Mouse (Mus musculus) hindbrain, postnatal 0 days (tissue): ENCODE data around the gene Gucd1. TPM values are rescaled to one million over a fixed set of nuclear protein-coding genes. Genes with fewer than 3 reads are reported as not detected.
A peak's percentile ranks its signal among the peaks of the same experiment; 100 is the strongest.

Source experiments
- ATAC-seq: fragments of 200-750 bp; cut with Nextera tagmentation; 2 replicates; pipeline ENCODE4 v1.8.0; 2017; ENCODE audit warnings: mild to moderate bottlenecking, moderate TSS enrichment, moderate library complexity
- DNase-seq: peaks from one replicate; pipeline ENCODE4 v3.0.0-alpha.2; 2015; ENCODE audit warnings: low spot score
- H3K27ac ChIP-seq: fragments of 300-500 bp; sonication (generic); 2 replicates; pipeline ENCODE4 v1.5.1; 2014; ENCODE audit warnings: mild to moderate bottlenecking
- H3K27me3 ChIP-seq: fragments of 300-500 bp; sonication (generic); 2 replicates; pipeline ENCODE4 v1.6.1; 2014; ENCODE audit warnings: low read length, mixed read lengths; ENCODE audit not compliant: insufficient read depth
- H3K36me3 ChIP-seq: fragments of 300-500 bp; sonication (generic); 2 replicates; pipeline ENCODE4 v1.6.1; 2014; ENCODE audit warnings: low read length, mixed read lengths; ENCODE audit not compliant: insufficient read depth
- H3K4me1 ChIP-seq: fragments of 300-500 bp; sonication (generic); 2 replicates; pipeline ENCODE4 v1.6.1; 2014; ENCODE audit warnings: antibody characterized with exemption, low read length, mixed read lengths; ENCODE audit not compliant: insufficient read depth
- H3K4me2 ChIP-seq: fragments of 300-500 bp; sonication (generic); 2 replicates; pipeline ENCODE4 v1.6.1; 2014; ENCODE audit warnings: low read depth, mild to moderate bottlenecking, low read length, moderate library complexity, mixed read lengths
- H3K4me3 ChIP-seq: fragments of 300-500 bp; sonication (generic); 2 replicates; pipeline ENCODE4 v1.5.1; 2014; ENCODE audit warnings: low read length
- H3K9ac ChIP-seq: fragments of 300-500 bp; sonication (generic); replicated peaks from 2 replicates; pipeline ENCODE4 v1.6.1; 2014; ENCODE audit warnings: mild to moderate bottlenecking, low read length, moderate library complexity, mixed read lengths
- H3K9me3 ChIP-seq: fragments of 300-500 bp; sonication (generic); 2 replicates; pipeline ENCODE4 v1.6.1; 2016; ENCODE audit warnings: low read length, mixed read lengths
- CTCF ChIP-seq: IDR thresholded peaks from 2 replicates; pipeline ENCODE4 v1.5.1; 2016; ENCODE audit warnings: antibody characterized with exemption, control low read depth, low read depth
- WGBS: fragments of 180-500 bp; shearing (Covaris S2); extraction: QIAGEN DNeasy Blood & Tissue Kit; methylation state at CpG from one replicate; pipeline ENCODE4 v1.1.7; 2014; 5-methylcytosine and 5-hydroxymethylcytosine counted together
- polyA plus RNA-seq: library from polyadenylated mRNA; unstranded; fragments of >200 nt; fragmentation: Nextera tagmentation; extraction: Ambion mirVana; gene quantifications from 2 replicates; pipeline ENCODE4 v1.2.1, GENCODE M21; 2015
- total RNA-seq: library from RNA; depleted of rRNA; stranded (reverse); fragments of >200 nt; gene quantifications from 2 replicates; pipeline ENCODE4 v1.2.3, GENCODE M21; 2014; rRNA removed

The Gucd1 gene
- total and polyA plus RNA-seq, 2 experiments from 2014 or later: 15.6 to 44.3 TPM

DNA sequence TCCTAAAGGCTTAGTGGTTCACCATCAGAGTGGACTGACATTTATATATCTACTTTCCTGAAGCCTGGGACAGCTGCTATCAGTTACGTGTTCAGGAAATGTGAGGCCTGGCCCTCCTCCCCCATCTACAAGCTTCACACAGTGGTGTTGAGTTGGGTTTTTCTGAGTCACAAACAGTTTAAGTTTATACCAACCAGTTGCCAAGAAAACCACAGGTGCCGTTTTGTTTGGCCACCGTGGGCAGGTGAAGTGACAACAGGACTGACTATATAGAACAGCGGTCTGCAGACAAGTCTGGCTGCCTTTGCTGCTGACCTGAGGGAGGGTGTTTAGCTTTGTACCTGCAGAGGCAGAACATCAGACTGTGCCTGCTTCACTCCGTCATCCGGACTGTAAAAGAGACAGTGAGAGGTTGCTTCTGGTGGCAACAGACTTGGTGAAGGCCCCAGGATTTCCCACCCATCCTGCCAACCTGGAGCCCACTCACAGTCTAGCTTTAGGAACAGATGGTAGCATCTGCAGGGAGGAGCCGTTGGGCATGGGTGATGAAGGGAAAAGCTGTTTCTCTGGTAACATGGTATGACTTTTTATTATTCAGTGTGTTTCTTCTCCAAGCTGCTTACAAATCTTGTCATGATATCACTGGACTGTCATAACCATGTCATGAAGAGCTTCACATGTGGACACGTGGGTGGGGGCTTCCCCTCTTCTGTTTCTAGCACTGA, 214.3 kb downstream of the Gucd1 start:
- Histone ChIP-seq H3K36me3 (peaks cover 38% of the 10 kb centered on the region), H3K9me3 (no peaks in the 10 kb centered on the region), H3K4me3 (no peak overlapping the region), H3K9ac (no peak overlapping the region), H3K4me1 (peaks cover 7% of the 10 kb centered on the region; the same call in 1 of the 2 replicates), H3K27me3 (no peaks in the 10 kb centered on the region), H3K27ac (peak overlapping the region; percentile 69; the same call in 1 of the 2 replicates), H3K4me2 (no peak overlapping the region)
- ATAC-seq (peak; percentile 53), DNase-seq (peak; percentile 36)
- WGBS: 62% methylated on average over 8 of the region's 8 CpGs
- TF ChIP-seq CTCF: no peak

- no peak overlapping the region for H3K9ac ChIP-seq
- TF ChIP-seq CTCF: no peak
- no peak for ATAC-seq
- H3K4me3 ChIP-seq: no peak overlapping the region
- H3K27ac ChIP-seq: no peak overlapping the region
- no peak for DNase-seq
- peaks cover 7% of the 10 kb centered on the region; the same call in 1 of the 2 replicates for H3K4me1 ChIP-seq
- H3K27me3 ChIP-seq: no peaks in the 10 kb centered on the region
- H3K4me2 ChIP-seq: no peak overlapping the region
- 89% methylated on average over 4 of the region's 4 CpGs for WGBS
- peaks cover 29% of the 10 kb centered on the region; the same call in 1 of the 2 replicates for H3K36me3 ChIP-seq
- no peaks in the 10 kb centered on the region for H3K9me3 ChIP-seq
Observed at GRCm38 (mm10) chr10:75302536-75302935, 215.2 kb downstream of the Gucd1 start.

- no peak for ATAC-seq
- H3K4me1 ChIP-seq: peaks cover 10% of the 10 kb centered on the region; the same call in 1 of the 2 replicates
- H3K9me3 ChIP-seq: no peaks in the 10 kb centered on the region
- H3K4me2 ChIP-seq: no peak overlapping the region
- 96% methylated on average over 4 of the region's 4 CpGs for WGBS
- H3K27me3 ChIP-seq: no peaks in the 10 kb centered on the region
- H3K36me3 ChIP-seq: peaks cover 23% of the 10 kb centered on the region; the same call in 1 of the 2 replicates
- no peak overlapping the region for H3K27ac ChIP-seq
- no peak overlapping the region for H3K4me3 ChIP-seq
- H3K9ac ChIP-seq: no peak overlapping the region
- no peak for DNase-seq
- no peak for TF ChIP-seq CTCF
Observed at GRCm38 (mm10) chr10:75301937-75302336, 215.8 kb downstream of the Gucd1 start.

DNA sequence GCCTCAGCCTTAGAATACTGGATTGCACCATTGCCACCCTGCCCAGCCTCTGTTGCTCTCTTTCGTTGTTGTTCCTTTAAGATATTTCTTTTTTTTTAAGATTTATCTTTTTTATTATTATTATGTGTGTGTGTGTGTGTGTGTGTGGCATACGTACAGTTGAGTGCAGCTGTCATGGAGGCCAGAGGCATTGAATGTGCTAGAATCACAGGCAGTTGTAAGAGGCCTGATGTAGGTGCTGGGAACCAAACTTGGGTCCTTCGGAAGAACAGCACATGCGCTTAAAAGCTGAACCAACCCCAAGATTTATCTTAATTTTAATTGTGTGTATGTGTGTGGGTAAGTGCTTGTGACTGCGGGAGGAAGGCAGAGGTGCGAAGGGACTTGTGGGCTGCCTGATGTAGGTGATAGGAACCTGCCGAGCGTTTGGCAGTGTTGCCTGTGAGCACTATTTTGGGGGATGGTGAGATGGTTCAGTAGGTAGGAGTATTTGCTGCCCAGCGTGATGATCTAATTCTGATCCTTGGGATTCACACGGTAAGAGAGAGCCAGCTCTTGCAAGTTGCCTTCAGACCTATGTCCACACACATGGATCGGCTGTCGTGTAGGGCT, 216.5 kb downstream of the Gucd1 start:
- Histone ChIP-seq H3K4me1 (peaks cover 10% of the 10 kb centered on the region; the same call in 1 of the 2 replicates), H3K27me3 (no peaks in the 10 kb centered on the region), H3K9me3 (no peaks in the 10 kb centered on the region), H3K4me3 (no peak overlapping the region), H3K36me3 (peaks cover 17% of the 10 kb centered on the region; the same call in 1 of the 2 replicates), H3K4me2 (no peak overlapping the region), H3K9ac (no peak overlapping the region), H3K27ac (no peak overlapping the region)
- WGBS: 96% methylated on average over 12 of the region's 12 CpGs
- no peak for TF ChIP-seq CTCF
- no peak for DNase-seq
- no peak for ATAC-seq

Other genes with a start within 250 kb of the Gucd1 start
- 4.7 and 8.5 TPM in 2 replicates for gene Adora2a, start 201.1 kb downstream of the Gucd1 start, total RNA-seq
- 1.7 TPM in 2 replicates for gene Adora2a, start 201.1 kb downstream of the Gucd1 start, polyA plus RNA-seq
- gene Upb1, start 116.9 kb downstream of the Gucd1 start, total RNA-seq: 0.26 and 0.50 TPM in 2 replicates
- gene Upb1, start 116.9 kb downstream of the Gucd1 start, polyA plus RNA-seq: 0.71 and 1.4 TPM in 2 replicates
- gene Snrpd3, start 421 bp downstream of the Gucd1 start, total RNA-seq: 16.4 and 18.0 TPM in 2 replicates
- gene Snrpd3, start 421 bp downstream of the Gucd1 start, polyA plus RNA-seq: 133 and 135 TPM in 2 replicates
- gene Lrrc75b, start 42.4 kb upstream of the Gucd1 start, total RNA-seq: 30.3 and 31.4 TPM in 2 replicates
- 26.0 and 26.4 TPM in 2 replicates for gene Lrrc75b, start 42.4 kb upstream of the Gucd1 start, polyA plus RNA-seq
- 3.2 and 7.6 TPM in 2 replicates for gene Ggt1, start 43.6 kb upstream of the Gucd1 start, total RNA-seq
- gene Ggt1, start 43.6 kb upstream of the Gucd1 start, polyA plus RNA-seq: 1.0 and 1.2 TPM in 2 replicates
- 2.8 and 3.4 TPM in 2 replicates for gene Ggt5, start 71.4 kb upstream of the Gucd1 start, total RNA-seq
- gene Ggt5, start 71.4 kb upstream of the Gucd1 start, polyA plus RNA-seq: 2.3 TPM in 2 replicates
- 14.4 and 14.9 TPM in 2 replicates for gene Susd2, start 126.0 kb upstream of the Gucd1 start, total RNA-seq
- gene Susd2, start 126.0 kb upstream of the Gucd1 start, polyA plus RNA-seq: 11.2 and 11.4 TPM in 2 replicates
- gene Cabin1, start 246.4 kb upstream of the Gucd1 start, total RNA-seq: 92.9 and 96.4 TPM in 2 replicates
- gene Cabin1, start 246.4 kb upstream of the Gucd1 start, polyA plus RNA-seq: 30.1 and 33.6 TPM in 2 replicates